Mouse (Mus musculus) intestine, embryonic 16.5 days (tissue): ENCODE results near the gene Serpini1. TPM values are rescaled to one million over a fixed set of nuclear protein-coding genes. Genes with fewer than 3 reads are reported as not detected.
"Not testable (repeated sequence)": the region's sequence is repeated elsewhere in the genome, so short reads cannot be mapped to it uniquely, and the experiment has no call there.

Source experiments
- ATAC-seq: fragments of 200-750 bp; cut with Nextera tagmentation; 2 replicates; pipeline ENCODE4 v1.8.0; 2017; ENCODE audit warnings: moderate TSS enrichment, moderate library complexity
- H3K27ac ChIP-seq: fragments of 300-500 bp; sonication (generic); 2 replicates; pipeline ENCODE4 v1.5.1; 2014; ENCODE audit warnings: mild to moderate bottlenecking, low read length
- H3K27me3 ChIP-seq: fragments of 300-500 bp; sonication (generic); replicated peaks from 2 replicates; pipeline ENCODE4 v1.6.1; 2014; ENCODE audit warnings: low read length, control low read depth, mixed read lengths; ENCODE audit not compliant: control insufficient read depth, insufficient read depth
- H3K36me3 ChIP-seq: fragments of 300-500 bp; sonication (generic); 2 replicates; pipeline ENCODE4 v1.6.1; 2014; ENCODE audit warnings: low read length, control low read depth; ENCODE audit not compliant: control insufficient read depth, insufficient read depth
- H3K4me1 ChIP-seq: fragments of 300-500 bp; sonication (generic); 2 replicates; pipeline ENCODE4 v1.6.1; 2014; ENCODE audit warnings: low read length, control low read depth, mixed read lengths; ENCODE audit not compliant: control insufficient read depth, insufficient read depth
- H3K4me2 ChIP-seq: fragments of 300-500 bp; sonication (generic); 2 replicates; pipeline ENCODE4 v1.6.1; 2014; ENCODE audit warnings: low read depth, low read length, control low read depth
- H3K4me3 ChIP-seq: fragments of 300-500 bp; sonication (generic); 2 replicates; pipeline ENCODE4 v1.5.1; 2014; ENCODE audit warnings: mild to moderate bottlenecking, low read length
- H3K9ac ChIP-seq: fragments of 300-500 bp; sonication (generic); 2 replicates; pipeline ENCODE4 v1.6.1; 2014; ENCODE audit warnings: low read depth, low read length
- H3K9me3 ChIP-seq: fragments of 300-500 bp; sonication (generic); 2 replicates; pipeline ENCODE4 v1.6.1; 2016; ENCODE audit warnings: low read length, control low read depth; ENCODE audit not compliant: control insufficient read depth
- WGBS: fragments of 180-500 bp; shearing (Covaris S2); extraction: QIAGEN DNeasy Blood & Tissue Kit; methylation state at CpG from one replicate; pipeline ENCODE4 v1.1.7; 2014; 5-methylcytosine and 5-hydroxymethylcytosine counted together
- polyA plus RNA-seq: library from polyadenylated mRNA; unstranded; fragments of >200 nt; fragmentation: Nextera tagmentation; extraction: Ambion mirVana; gene quantifications from 2 replicates; pipeline ENCODE4 v1.2.1, GENCODE M21; 2015

Serpini1 gene
- polyA plus RNA-seq, 1 experiment from 2014 or later, result 25.7 TPM

DNA sequence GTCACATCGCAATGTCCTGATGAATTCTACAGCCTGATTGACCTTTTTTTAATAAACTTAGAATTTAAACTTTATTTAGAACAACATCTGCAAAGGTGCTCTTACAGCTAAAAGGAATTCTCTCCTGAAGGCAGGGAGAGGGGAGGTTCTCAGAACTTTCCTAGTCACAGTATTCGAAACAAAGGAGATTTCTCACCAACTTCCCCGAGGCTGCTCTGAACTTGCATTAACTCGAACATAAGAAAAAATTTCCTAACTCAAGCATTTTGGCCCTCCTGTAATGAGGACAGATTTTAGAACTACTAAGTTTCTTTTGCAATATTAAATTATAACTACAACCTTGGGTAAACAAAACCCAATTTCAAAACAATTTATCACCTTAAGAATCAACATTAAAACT, 96.6 kb downstream of the Serpini1 start:
- not testable (repeated sequence) for H3K4me3 ChIP-seq, H3K9me3 ChIP-seq, H3K36me3 ChIP-seq, H3K4me2 ChIP-seq, H3K27ac ChIP-seq, H3K27me3 ChIP-seq, ATAC-seq, H3K4me1 ChIP-seq, H3K9ac ChIP-seq
- WGBS, result 76% methylated on average over 4 of the region's 4 CpGs

DNA sequence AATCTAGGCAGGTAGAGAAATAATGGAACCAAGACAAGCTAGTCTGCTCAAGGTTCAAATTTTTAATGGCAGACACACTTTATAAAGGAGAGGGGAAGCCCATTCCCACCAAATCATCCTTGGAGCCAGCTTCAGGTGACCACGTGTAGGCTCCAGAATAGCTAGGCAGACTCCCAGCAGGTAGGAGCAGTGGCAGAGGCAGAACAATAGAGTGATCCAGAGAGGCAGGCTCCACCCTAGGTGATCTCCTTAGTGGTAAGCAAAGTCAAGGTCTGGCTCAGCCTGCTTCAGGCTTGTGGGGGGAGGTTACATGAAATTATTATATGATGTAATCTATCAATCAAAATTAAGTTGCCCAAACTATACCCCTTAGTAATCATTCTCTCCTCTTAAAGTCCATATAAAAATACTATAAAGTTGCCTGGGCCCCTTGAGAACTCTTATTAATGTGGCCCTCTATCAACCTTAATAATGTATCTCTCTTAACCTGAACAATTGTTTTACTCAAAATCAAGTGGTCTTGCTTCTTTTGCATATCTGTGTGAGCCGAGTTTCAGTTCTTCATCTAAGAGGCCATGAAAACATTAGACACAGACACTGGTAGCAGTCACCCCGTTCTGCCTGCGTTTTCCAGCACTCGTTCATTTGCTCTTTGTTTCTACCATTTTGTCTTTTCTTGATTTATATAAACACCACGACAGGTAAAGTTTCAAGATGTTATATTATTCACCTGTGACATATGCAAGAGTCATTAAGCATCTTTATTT, 98.4 kb downstream of the Serpini1 start:
- no peak for ATAC-seq
- Histone ChIP-seq H3K9ac (no peak overlapping the region), H3K4me1 (no peaks in the 10 kb centered on the region), H3K4me3 (no peak overlapping the region), H3K4me2 (no peak overlapping the region), H3K36me3 (no peaks in the 10 kb centered on the region), H3K9me3 (no peaks in the 10 kb centered on the region), H3K27me3 (no peaks in the 10 kb centered on the region), H3K27ac (no peak overlapping the region)
- 75% methylated on average over 6 of the region's 6 CpGs for WGBS

DNA sequence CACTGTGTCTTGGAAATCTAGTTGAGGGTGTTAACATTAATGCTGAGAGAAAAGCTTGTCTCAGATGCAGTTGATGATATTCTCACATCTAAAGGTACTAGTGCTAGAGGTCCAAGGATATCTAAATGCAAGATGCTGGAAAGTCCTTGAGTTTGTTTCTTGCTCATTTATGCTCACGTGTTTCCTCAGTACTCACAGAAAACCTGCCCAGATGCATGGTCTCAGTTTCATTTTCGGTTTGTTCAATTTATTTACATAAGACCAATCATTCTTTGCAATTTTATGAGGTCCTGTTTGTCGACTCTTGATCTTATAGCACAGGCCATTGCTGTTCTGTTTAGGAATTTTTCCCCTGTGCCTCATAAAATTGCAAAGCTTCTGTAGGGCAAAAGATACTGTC, 109.6 kb downstream of the Serpini1 start:
- no peak overlapping the region for H3K9ac ChIP-seq

DNA sequence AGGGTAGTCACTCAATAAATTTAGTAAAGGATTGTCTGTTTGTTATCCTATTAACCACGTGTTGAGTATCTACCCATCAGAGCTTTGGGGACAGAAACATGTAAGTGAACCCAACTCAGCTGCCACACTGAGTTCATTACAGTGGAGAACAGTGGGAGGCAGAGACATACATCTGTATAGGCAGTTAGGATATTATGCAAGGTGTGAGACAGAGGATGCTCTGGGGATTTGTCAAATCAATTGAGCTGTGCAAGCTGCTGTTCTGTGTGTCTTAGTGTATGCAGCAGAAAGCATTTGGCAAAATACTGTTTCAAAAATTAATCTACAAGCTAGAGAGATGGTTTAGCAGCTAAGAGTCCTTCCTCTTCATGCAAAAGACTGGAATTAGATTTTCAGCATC, 113.1 kb downstream of the Serpini1 start:
- Histone ChIP-seq H3K4me3 (no peak overlapping the region), H3K9ac (no peak overlapping the region), H3K4me2 (no peak overlapping the region), H3K36me3 (no peaks in the 10 kb centered on the region), H3K9me3 (no peaks in the 10 kb centered on the region), H3K27ac (no peak overlapping the region), H3K27me3 (no peaks in the 10 kb centered on the region), H3K4me1 (no peaks in the 10 kb centered on the region)
- no peak for ATAC-seq
- 56% methylated on average over 1 of the region's 1 CpGs for WGBS

More for the DNA sequence above, 109.6 kb downstream of the Serpini1 start:
- H3K27me3 ChIP-seq, result no peaks in the 10 kb centered on the region
- H3K4me2 ChIP-seq, result no peak overlapping the region
- H3K9me3 ChIP-seq, result no peaks in the 10 kb centered on the region
- no peaks in the 10 kb centered on the region for H3K36me3 ChIP-seq
- no peak overlapping the region for H3K27ac ChIP-seq
- ATAC-seq, result no peak
- H3K4me1 ChIP-seq, result no peaks in the 10 kb centered on the region
- no peak overlapping the region for H3K4me3 ChIP-seq
- WGBS, result 53% methylated on average over 3 of the region's 3 CpGs

DNA sequence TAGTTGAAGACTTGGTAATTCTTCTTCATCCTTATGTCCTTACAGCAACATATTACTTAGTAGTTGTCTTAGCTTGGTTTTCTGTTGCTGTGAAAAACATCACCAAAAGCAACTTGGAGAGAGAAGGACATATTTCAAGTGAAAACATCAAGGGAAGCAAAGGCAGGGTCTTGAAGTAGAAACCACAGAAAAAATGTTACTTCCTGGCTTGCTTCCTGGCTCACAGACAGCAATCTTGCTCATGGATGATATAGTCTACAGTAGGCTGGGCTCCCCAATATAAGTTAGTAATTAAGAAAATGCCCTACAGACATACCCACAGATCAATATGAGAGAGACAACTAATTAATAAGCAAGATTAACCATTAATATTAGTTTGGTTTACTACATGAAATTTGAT, 125.5 kb downstream of the Serpini1 start:
- Histone ChIP-seq H3K36me3 (no peaks in the 10 kb centered on the region), H3K27me3 (no peaks in the 10 kb centered on the region), H3K9me3 (no peaks in the 10 kb centered on the region), H3K4me3 (no peak overlapping the region), H3K4me1 (no peaks in the 10 kb centered on the region), H3K27ac (no peak overlapping the region), H3K9ac (no peak overlapping the region), H3K4me2 (no peak overlapping the region)
- no peak for ATAC-seq

DNA sequence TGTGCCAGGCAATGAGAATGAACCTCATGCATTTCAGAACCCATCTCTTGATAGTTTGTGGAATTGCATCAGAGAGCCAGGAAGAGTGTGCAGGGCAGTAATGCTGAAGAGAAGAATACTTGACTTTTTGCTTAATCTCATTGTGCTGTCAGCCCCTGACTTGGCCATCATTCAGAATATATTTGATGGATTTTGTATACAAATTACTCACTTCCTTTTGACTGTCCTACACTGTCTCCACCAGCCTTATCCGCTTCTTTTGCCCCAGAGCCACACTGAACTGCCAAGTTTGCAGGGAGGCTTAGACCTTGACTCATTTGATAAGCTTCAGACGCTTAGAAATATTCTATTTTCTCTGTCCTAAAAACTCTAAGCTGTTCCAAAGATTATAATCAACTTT, 129.4 kb downstream of the Serpini1 start:
- ATAC-seq, result no peak
- no peak overlapping the region for H3K4me3 ChIP-seq
- no peak overlapping the region for H3K27ac ChIP-seq
- H3K4me1 ChIP-seq, result no peaks in the 10 kb centered on the region
- H3K9ac ChIP-seq, result no peak overlapping the region
- no peaks in the 10 kb centered on the region for H3K36me3 ChIP-seq
- whole genome bisulfite sequencing, result 68% methylated on average over 2 of the region's 2 CpGs
- H3K27me3 ChIP-seq, result no peaks in the 10 kb centered on the region
- H3K9me3 ChIP-seq, result no peaks in the 10 kb centered on the region
- H3K4me2 ChIP-seq, result no peak overlapping the region

DNA sequence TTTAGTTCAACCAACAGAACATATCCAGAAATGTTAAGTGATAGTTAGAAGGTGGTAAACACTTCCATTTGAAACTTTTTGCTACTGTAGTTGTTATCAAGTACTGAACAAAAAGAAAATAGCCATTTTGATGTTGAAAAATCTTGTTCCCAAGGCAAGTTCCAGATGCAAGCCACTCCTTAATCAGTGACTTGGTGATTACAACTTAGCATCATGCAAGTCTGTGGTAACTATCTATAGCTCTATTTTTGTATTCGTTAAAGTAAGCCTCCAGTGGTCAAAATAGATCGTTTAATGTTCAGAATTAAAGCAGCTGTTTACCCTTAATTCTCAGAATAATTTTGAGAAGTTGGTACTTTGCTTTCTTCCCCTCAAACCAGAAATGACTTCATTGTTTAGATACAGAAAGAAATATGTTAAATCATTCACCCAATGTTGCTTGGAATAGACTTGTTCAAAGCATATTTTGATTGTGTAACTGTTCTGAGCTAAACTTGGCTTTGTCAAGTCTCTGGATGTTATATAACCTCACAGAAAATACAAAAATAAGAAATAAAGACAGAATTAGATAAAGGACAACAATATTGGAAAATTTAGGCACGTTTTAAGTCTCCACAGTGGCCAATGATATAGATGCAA, 130.0 kb downstream of the Serpini1 start:
- 74% methylated on average over 3 of the region's 3 CpGs for WGBS
- H3K36me3 ChIP-seq, result no peaks in the 10 kb centered on the region
- no peaks in the 10 kb centered on the region for H3K27me3 ChIP-seq
- H3K4me2 ChIP-seq, result no peak overlapping the region
- H3K9me3 ChIP-seq, result no peaks in the 10 kb centered on the region
- no peak overlapping the region for H3K27ac ChIP-seq
- H3K4me1 ChIP-seq, result no peaks in the 10 kb centered on the region
- H3K9ac ChIP-seq, result no peak overlapping the region
- ATAC-seq, result no peak
- H3K4me3 ChIP-seq, result no peak overlapping the region

DNA sequence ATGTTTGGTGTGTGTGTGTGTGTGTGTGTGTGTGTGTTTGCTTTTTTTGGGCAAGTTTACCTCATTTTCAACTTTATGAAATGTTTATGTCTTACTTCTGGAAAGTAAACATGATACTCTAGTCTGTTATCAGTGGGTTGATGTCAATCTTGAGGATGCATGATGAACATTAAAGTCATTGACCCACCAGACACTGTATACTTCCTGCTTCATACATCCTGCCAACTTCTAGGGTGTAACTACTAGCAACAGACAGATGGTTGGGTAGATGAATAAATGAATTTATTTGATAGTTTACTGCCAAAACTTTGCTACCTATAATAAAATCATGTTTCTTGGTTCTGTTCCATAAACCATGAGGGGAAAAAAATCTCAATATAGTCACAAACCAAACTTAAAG, 133.0 kb downstream of the Serpini1 start:
- H3K27ac ChIP-seq, result no peak overlapping the region
- ATAC-seq, result no peak
- no peaks in the 10 kb centered on the region for H3K9me3 ChIP-seq

DNA sequence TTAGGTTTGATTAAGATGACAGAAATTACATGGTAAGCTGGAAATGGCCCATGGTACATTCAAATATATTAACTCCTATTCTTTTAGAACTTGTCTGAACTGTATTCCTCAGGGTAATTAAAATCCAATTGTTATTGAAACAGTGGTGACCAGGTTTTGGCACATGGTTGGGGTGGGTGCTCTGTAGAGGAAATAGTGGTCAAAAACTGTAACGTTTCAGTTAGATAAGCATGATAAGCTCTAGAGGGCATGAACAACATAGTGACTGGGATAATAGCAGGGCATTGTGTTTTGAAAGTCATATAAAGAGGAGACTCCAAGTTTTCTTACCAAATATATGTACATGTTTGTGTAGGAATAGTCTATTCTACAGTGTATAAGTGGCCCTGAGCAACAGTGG, 134.7 kb downstream of the Serpini1 start:
- no peak for ATAC-seq
- Histone ChIP-seq H3K27me3 (no peaks in the 10 kb centered on the region), H3K4me1 (no peaks in the 10 kb centered on the region), H3K9ac (no peak overlapping the region), H3K4me3 (no peak overlapping the region), H3K4me2 (no peak overlapping the region), H3K36me3 (no peaks in the 10 kb centered on the region), H3K9me3 (no peaks in the 10 kb centered on the region), H3K27ac (no peak overlapping the region)
- WGBS, result 67% methylated on average over 1 of the region's 1 CpGs

More for the DNA sequence above, 133.0 kb downstream of the Serpini1 start:
- Histone ChIP-seq H3K9ac (no peak overlapping the region), H3K4me3 (no peak overlapping the region), H3K36me3 (no peaks in the 10 kb centered on the region), H3K27me3 (no peaks in the 10 kb centered on the region), H3K4me1 (no peaks in the 10 kb centered on the region), H3K4me2 (no peak overlapping the region)
